Mouse (Mus musculus) bone marrow macrophage, adult 2 months (primary cell): Measurements from ENCODE around the gene Gm20388.

Source experiments
- CTCF ChIP-seq: IDR thresholded peaks from 2 replicates; pipeline ENCODE4 v1.5.1; 2012; ENCODE audit warnings: low read depth, mild to moderate bottlenecking, low read length, moderate library complexity
- POLR2A ChIP-seq: IDR thresholded peaks from 2 replicates; pipeline ENCODE4 v1.6.1; 2012; ENCODE audit warnings: mild to moderate bottlenecking, low read depth, low read length, borderline replicate concordance

- TF ChIP-seq CTCF (no peak), POLR2A (no peak)
Observed at GRCm38 (mm10) chr8:122028116-122028515, 2117.5 kb downstream of the Gm20388 start.
